Mouse (Mus musculus) lung, postnatal 25 days (tissue): Measurements from ENCODE around the gene Iqcd.

Experiments
- DNase-seq: peaks from one replicate; pipeline ENCODE4 v3.0.0; 2022; ENCODE audit warnings: low spot score

The Iqcd gene

DNA sequence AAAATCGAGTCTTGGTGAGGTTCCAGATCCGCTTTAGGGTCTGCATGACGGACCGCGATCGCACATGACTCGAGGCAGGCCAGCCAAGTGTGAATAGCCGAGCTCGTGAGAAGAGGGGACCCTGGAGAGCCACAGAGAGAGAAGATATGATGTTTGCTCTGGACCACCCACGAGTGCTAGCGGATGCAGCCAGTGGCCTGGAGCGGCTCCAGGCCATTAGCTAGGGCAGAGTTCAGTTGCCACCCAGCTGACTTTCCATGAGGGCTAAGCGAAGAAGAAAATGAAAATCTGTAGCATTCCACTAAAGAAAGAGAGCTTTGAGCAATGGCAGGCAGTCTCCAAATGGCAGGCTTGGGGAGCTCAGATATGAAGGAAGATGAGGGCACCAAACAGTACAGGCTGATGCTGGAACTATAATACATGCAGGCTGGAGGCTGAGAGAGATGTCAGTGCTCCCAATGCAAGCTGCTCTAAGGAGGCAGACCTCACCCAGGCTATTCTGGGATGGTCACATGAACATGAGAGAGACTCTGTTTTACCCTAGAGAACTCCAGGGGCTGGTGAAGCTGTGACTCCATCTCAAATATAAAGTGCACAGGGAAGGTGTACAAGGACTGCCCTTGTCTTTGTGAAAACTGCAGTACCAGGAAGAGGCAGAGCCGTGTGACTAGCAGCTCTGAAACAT is 17.6 kb upstream of the Iqcd start:
- DNase-seq, result no peak

DNA sequence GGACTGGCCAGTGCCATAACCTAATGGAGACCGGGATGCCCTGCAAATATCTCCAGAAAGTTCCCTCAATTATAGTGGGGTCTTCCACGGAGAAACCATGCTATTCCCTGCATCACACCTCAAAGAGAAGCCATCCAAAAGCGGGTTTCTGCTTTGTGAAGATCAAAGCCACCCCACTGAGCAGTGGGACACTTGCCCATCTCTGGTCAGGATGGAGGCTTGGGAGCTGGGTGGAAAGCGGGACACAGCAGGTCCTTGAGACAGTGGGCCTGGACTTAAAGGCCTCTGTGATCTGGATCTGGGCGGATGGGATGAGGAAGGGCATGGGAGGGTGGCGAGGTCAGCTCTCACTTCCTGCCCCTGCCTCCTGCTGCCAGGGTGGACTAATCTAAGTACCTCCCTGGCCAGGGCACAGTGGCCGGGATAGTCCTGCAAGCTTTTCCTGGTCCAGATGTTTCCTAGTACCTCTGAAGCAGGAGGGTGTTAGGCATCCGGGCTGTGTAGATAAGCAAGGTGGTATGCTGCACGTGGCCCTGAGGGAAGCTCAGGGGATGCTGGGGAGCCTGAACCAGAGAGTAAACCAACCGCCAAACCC is 14.2 kb upstream of the Iqcd start:
- no peak for DNase-seq

DNA sequence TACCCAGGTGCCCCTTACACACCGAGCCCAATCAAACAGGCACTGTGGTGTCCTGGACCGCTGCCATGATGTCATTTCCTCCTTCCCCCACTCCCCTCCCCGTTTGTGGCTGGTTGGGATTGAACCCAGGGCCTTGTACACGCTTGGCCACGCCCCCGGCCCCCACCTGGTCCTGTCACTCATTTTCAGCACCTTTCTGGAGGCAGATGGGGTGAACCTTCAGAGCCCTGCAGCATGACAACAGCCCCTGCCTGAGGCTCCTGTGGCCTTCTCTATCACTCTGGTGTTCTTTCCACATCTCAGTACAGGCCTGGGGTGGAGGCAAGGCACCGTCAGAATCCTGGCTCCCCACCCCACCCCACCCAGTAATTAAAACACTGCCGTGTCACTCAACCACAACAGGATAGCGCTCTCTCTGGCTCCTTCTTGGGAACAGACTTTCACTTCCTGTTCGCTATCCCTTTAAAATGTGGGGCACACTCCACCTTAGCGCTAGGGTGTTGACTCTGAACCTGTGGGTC is 12.0 kb upstream of the Iqcd start:
- DNase-seq, result no peak

DNA sequence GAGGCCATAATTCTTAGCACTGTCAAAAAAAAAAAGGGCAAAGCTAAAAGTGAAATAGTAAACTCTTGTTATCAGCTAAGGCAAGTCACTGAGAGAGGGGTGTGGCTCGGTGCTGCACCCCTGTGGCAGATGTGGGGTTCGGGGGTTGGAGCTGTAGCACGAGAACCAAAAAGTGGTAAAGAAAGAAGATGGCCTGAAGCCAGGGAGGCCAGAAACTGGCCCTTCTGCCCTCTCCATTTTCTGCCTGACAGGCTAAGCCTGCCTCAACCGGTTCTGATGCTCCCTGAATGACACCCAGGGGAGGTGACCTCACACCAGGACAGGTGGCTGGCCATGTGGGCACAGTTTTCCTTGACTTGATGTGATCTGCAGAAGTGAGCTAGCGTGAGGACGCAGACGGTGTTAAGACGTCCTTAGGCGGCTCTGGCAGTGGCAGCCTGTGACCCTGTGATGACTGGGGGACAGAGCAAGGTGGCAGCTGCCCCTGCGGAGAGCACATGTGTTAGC is 10.8 kb upstream of the Iqcd start:
- DNase-seq, result no peak

DNA sequence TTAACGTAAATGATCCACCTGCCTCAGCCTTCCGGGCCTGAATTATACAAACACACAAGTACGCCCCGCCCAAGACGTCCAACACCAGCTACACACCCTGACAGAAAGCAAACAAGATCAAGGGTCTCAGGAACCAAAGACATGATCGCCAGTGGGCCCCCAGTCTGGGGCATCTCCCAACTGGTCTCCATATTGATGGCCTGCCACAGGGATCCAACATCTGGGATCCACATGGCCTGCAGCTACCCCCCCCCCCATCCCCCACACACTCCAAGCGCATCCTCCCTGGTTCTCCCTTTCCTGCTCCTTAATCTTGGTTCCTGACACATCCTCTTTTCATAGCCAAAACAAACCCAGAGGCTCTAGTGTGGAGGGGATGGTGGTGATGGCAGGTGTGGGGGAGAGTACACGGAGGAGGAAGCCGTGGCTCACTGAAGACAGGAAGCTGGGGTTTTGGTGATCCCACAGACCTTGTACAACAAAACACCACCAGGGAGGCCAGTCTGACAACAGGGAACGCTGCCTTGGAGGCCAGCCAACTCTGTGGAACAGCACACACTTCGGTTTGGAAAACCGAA is 10.2 kb upstream of the Iqcd start:
- peak; percentile 66 for DNase-seq

DNA sequence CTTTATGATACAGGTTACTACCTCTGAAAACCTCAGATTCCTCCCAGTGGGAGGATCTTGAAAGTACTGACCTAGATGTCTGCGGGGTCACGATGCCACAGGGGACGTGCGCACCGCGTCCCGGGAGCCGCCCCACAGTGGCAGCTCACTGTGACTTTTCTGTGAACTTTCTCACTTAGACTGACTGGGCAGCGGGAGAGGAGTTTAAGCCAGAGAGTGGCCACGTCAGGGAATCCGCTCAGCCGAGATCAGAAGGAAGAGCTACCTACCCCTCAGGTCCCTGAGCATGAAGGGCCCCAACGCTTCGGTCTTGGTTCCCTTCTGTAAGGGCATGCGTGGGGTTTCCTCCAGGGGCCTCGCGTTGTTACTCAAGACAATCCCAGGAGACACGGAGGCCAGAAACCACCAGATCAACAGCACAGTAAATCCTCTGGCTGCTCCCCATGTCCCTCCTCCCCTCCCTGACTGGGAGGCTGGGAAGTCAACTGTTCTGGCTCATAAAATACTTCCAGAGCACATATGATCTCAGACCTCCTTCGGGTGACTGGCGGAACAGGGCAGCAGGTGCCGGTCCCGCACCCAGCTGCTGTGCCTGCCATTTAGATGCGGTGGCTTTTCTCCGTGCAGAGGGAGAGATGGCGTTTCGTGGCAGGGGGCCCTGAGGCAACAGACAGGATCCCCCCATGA is 9.5 kb upstream of the Iqcd start:
- DNase-seq, result no peak

DNA sequence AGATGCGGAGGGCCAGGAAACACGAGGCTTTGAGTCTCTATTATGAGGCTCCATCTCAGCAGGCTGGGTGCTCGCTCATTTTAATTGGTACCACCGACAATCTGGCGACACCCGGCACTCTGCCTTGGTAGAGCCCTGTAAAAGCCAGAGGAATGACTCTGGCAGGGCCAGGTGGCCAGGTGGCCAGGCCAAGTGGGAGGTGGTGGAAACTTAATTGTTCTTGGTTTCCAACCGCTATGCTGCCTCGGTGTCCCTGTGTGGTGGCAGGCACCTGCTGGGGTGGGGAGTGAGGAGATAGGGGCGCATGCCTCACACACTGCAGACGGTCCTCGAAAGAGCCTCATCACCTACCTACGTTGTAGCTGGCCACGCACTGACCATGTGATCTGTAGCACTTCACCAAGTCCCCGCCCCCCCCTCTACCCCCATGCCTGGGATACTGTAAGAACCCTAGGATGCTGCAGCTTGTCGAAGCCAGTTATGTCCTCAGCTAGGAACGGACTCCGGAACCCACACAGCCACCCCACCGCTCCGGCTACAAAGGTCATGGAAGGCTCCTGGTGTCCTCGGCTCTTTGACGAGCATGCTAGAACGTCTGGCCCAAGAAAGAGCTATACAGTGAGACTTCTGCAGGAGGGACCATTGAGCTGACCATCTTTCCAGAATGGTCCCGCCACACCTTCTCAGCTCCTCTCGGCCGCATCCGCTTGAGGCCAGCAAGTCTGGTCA is 8.8 kb upstream of the Iqcd start:
- no peak for DNase-seq

DNA sequence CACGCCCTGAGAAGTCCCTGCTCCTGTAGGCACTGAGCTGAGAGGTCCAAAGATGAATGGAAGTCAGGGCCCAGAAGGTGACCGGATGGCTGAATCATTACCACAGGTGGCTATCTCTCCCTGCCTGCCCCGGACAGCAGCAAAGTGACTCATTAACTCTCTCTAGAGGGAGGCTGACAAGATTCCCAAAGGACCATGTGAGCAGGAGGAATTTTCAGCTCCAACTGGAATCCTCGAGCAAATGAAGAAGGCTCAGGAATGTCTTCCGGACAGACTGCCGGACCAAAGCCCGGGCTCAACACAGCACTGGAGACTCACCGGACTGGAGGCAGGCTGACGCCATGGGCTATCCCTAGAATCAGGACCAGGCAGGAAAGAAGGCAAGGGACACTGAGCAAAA is 6.8 kb upstream of the Iqcd start:
- DNase-seq, result no peak

DNA sequence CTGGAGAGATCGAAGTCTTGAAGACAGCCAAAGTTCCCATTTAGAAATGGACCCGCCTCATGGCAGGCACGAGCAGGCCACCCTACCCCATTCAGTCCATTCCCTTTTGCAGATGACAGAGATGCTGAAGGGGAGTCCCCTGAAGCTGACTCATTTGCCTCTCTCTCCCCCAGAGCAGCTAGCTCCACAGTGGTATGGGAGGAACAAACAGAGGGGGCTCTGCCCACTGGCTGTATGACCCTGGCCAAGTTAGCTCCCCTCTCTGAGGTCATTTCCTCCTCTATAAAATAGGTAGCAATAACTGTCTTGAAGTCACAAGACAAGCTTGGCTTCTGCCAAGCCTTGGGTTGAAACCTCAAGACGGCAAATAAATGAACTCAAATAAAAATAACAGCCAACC is 5.3 kb upstream of the Iqcd start:
- no peak for DNase-seq

DNA sequence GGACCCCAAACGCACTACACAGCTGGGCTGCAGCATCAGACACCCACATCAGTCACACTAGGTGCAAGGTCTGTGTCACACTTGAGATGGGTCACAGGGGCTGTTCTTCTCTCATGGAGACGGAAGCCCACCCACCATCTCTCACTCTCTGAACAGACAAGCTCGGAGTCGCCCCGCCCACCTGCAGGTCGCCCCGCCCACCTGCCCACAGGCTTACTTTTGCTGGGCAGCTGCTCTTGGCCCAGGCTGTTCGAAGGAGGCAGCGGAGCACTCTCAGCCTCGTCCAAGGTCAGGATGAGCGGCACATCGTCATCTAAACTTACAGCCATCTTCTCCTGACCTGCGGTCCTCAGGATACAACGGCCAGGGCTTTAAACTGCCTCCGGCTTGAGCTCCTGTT is 3.8 kb upstream of the Iqcd start:
- DNase-seq, result no peak

DNA sequence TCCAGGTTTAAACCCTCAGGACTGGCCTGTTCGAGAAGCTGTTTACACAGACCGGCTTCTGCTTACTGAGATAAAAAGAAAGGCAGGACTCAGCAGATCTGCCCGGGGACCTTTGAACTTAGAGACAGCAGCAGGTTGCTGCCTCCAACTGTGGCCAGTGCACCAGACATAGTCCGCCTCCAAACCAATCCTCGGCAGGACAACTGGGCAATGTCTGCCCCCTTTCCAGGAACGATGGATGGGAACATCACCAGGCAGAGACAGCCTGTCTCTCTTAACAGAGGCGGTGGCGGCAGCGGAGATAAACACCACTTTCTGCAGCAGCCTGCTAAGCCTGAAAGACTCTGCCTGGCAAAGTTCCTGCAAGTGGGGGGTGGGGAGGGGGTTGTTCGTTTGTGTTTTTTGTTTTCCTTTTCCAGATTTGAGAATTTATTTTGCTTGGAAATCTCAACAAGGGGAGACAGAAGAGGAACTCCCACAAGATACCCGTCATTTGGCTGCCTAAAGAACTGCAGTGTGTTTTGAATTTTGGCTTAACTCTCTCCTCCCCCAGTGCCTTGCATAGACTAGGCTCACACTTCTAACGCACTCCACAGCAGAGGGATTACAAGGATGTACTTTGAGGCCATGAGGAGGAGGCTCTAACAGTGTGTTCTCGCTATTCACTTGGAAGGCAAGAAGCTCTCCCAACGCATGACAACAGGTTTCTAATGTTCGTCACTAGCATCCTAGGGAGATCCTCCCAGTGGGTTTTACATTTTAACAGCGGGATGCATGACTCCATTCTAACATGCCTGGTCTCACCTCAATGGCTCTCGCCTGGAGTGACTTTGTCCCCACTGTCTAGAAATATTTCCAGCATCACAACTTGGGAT is 1.8 kb upstream of the Iqcd start:
- DNase-seq, result no peak

DNA sequence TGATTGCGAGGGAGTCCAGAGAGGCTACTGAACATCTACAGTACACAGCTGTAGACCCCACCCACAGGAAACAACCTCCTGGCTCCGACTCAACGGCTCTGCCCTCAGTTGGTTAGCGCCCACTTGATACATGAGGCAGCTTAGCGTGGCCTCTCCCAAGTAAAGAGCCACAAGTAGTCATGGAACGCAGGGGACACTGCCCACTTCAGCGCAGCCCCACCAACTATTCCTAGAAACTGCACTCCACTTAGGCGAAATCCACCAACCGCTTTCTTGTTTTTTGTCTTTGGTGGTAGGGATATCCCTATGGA is 1.2 kb upstream of the Iqcd start:
- peak; percentile 65 for DNase-seq

DNA sequence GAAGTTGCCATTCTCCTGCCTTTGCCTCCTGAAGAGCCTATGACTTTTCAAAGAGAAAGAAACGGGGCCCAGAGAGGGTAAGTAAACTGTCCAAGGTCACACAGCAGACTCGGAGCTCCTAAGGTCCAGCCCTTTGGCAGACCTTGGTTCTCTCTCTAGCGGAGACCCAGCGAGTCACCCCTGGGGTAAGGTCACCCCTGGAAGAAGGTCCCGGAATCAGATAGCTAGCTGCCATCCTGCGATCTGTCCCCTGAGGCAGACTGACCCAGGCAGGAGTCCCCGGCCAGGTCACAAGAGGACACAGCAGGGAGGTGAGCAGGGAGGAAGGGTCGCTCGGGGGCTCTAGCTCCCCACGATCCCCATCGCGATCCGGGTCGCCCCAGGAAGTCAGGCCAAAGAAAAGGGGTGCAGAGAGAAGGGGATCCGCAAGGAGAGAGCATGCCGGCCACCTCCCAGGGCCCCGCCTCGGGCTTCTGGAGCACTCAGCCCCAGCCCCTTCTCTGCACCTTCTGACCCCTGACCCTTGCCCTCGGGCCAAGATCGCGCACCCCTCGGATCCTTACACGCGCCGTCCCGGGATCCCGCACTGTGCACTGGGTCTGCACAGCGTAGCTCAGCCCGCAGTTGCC is 762 bp upstream of the Iqcd start:
- no peak for DNase-seq

DNA sequence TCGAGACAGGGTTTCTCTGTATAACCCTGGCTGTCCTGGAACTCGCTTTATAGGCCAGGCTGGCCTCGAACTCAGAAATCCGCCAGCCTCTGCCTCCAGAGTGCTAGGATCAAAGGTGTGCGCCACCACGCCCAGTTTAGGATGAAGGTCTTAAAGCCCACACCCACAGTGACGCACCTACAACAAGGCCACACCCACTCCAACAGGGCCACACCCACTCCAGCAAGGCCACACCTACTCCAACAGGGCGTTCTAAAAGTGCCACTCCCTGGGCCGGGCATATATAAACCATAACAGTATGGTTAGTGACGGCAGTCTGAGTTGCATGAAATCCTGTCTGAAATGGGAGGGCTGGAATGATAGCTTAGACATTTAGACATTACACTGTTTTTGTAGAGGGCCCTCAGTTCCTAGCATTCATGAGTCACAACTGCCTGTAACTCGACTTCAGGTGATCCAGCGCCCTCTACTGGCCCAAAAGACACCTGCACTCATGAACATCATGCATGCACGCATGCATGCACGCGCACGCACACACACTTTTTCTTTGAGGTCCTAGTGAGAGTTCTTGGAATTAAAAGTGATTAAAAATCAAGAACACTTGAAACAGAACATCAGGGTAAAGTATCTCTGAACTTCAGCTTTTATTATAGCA is 1.7 kb downstream of the Iqcd start:
- no peak for DNase-seq

DNA sequence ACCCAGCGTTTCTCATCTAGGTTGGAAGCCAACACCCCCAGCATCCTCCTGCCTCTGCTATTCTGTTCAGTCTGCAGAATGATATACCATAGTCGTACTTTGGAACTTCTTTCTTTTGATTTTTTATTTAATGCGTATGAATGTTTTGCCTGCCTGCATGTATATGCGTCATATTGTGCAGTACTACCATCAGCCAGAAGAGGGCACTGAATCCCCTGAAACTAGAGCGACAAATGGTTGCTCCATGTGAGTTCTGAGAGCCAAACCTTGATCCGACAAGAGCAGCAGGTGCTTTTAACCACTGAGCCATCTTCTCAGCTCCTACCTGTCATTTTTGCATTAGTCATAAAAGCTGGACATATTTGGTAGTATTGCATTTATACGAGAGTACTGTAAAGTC is 3.3 kb downstream of the Iqcd start:
- no peak for DNase-seq

DNA sequence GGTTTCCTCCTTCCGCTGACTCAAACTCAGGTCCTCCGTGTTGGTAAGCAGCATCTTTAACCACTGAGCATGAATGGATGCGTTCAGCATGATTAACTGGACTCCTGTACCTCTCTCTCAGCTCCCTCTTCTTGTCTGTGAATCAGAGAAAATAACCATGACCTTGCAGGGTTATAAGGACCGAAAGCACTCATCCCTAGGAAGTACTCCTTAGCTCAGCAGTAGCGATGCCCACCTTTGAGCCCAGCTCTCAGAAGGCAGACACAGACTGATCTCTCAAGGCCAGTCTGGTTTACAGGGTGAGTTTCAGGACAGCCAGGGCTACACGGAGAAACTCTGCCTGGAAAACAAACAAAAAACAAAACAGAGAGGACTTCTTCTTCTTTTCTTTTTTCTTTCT is 5.7 kb downstream of the Iqcd start:
- DNase-seq, result no peak

DNA sequence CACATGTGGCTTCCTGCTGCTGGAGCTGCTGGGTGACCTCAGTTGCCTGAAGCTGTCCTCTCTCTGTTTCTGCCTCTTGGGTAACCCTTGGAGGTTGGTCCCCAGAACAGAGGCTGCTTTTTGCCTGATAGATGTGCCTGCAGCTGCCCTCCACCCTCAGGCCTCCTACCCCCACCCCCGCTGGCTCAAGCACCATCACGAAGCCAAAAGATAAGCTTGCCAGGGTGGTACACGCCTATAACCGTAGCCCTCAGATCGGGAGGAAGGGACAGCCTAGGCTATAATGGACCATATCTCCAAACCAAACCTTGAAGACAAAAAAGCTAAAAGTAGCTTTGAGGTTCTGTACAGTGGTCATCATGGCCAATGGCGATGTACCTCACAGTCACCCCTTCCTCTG is 10.8 kb downstream of the Iqcd start:
- DNase-seq, result no peak

DNA sequence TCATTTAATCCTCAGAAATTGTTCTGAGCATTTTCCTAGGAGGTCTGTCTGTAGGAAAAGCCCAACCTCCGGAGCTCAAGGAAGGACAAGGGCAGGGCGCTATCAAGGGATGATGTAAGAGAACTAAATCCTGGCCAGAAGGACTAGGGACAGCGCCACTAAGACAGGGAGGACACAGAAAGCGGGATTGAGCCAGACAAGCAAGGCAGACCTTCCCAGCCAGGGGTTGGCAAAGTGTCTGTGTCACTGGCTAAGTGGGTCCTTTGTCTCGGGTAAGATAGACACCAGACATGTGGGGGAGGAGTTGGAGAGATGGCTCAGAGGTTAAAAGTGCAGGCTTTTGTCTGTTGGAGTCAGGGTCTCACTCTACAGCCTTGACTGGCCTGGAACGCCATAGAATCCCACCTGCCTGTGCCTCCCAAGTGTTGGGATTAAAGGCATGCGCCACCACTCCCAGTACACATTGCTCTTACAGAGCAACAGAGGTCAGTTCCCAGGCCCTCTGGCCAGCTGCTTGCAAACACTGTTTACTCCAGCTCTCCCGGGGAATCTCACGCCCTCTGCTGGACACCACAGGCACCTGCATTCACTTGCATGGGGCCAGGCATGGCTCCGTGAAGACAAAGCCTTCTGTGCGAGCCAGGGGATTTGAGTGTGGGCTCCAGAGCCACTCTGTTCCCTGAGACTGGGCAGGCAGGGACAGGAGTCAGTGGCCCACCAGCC is 12.3 kb downstream of the Iqcd start:
- no peak for DNase-seq

DNA sequence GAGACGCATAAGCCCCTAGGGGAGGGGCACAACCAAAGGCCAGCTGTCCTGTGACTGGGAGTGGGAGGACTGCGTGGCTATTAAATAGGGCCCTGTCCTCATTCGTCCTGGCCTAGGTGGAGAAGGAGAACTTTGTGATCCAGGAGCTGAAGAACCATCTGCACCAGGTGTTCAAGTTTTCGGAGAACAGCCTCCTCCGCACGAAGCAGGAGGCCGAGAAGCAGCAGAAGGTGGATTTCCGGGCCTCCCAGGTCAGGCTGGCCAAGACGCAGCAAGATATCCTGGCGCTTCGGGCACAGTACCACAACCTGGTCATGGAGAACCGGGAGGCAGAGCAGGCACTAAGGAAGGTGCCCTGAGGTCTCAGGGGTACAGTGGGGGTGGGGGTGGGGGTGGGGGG is 13.4 kb downstream of the Iqcd start:
- no peak for DNase-seq

DNA sequence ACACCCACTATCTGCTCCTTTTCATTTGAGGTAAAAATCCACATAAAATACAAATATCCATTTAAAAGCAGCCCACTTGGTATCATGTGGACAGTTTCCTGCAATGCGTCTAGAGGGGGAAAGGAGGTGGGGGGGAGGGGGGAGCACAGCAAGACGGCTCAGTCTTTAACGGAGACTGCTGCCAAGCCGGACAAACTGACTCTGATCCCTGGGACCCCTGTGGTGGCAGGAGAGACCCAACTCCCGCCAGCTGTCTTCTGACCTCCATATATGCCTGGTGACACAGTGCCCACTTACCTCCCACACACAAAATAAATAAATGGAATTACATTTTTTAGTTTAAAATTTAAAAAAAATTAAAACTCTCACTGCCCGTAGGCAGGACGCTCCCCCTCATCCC is 14.7 kb downstream of the Iqcd start:
- no peak for DNase-seq
